Mouse (Mus musculus): ENCODE data around the gene Smoc1.

GRCm38 (mm10) chr12:80991806-80992205 lies 34.8 kb upstream of the Smoc1 start:
- TF ChIP-seq CTCF (IDR thresholded peaks at IDR 0.05; ENCODE audit: low read depth, low read length) (no peak), POLR2A (IDR thresholded peaks at IDR 0.05; ENCODE audit: borderline replicate concordance, low read depth, low read length) (no peak)
